Mouse (Mus musculus): ENCODE data around the gene Gm5622. TPM values are rescaled to one million over a fixed set of nuclear protein-coding genes. Genes with fewer than 3 reads are reported as not detected.

Gm5622 gene
- not detected for total RNA-seq (2023)

DNA sequence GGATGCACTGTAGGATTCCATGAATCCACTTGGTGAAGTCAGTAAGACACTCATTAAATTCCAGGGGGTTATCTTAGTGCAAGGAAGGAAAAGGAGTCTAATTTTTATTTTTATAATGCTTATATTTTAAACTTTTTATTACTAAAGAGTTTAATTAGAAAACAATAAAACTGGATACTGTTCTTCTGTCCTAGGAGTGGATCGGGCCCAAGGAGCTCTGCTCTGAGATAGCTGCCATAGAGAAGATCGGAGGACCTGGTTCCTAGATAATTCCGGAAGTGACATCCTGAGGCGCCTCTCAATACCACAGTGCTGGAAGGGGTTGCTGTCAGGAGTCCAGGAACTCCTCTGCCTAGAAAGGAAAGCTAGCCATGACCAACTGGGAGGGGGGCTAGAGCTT lies at the start of gene Gm5622:
Gene Gm5622 (plus strand): TSS at position 301 of the 400 bp plus-strand sequence.

DNA sequence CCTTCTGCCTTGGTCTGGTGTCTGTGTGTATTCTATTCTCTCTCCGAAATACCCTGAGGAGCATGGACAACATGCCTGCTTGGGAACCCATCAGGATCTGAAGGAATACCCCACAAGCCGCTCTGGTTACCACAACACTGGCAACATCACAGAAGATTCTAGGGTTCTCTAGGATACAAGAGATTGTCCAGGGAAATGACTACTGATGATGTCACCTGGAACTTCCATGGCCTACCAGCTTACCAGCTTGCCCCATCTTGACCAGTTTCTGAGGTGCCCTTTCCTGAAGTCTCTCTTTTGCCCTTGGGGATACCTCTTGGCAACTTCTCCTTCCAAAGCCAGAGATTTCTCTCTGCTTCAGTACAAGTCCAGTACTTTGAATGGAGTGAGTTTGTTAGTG lies 21.4 kb downstream of the Gm5622 start, which contains the start of gene Gm17175:
Gene Gm17175 (minus strand): TSS at position 101 of the 400 bp plus-strand sequence.

DNA sequence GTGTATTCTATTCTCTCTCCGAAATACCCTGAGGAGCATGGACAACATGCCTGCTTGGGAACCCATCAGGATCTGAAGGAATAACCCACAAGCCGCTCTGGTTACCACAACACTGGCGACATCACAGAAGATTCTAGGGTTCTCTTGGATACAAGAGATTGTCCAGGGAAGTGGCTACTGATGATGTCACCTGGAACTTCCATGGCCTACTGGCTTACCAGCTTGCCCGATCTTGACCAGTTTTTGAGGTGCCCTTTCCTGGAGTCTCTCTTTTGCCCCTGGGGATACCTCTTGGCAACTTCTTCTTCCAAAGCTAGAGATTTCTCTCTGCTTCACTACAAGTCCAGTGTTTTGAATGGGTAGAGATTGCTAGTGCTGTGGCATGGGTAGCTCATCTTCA lies 39.4 kb downstream of the Gm5622 start, which contains the start of gene Gm17174:
Gene Gm17174 (minus strand): TSS at position 101 of the 400 bp plus-strand sequence.

DNA sequence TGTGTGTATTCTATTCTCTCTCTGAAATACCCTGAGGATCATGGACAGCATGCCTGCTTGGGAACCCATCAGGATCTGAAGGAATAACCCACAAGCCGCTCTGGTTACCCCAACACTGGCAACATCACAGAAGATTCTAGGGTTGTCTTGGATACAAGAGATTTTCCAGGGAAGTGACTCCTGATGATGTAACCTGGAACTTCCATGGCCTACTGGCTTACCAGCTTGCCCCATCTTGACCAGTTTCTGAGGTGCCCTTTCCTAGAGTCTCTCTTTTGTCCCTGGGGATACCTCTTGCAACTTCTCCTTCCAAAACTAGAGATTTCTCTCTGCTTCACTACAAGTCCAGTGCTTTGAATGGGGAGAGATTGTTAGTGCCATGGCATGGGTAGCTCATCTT lies 58.6 kb downstream of the Gm5622 start, which contains the start of gene Gm17078:
Gene Gm17078 (minus strand): TSS at position 101 of the 400 bp plus-strand sequence.

DNA sequence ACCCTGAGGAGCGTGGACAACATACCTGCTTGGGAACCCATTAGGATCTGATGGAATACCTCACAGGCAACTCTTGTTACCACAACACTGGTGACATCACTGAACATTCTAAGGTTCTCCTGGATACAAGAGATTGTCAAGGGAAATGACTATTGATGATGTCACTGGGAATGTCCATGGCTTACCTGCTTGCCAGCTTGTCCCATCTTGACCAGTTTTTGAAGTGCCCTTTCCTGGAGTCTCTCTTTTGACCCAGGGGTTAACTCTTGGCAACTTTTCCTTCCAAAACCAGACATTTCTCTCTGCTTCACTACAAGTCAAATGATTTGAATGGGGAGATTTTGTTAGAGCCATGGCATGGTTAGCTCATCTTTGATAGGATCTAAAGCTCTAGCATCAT lies 83.0 kb downstream of the Gm5622 start, which contains the start of gene Gm4181:
Gene Gm4181 (minus strand): TSS at position 101 of the 400 bp plus-strand sequence.

DNA sequence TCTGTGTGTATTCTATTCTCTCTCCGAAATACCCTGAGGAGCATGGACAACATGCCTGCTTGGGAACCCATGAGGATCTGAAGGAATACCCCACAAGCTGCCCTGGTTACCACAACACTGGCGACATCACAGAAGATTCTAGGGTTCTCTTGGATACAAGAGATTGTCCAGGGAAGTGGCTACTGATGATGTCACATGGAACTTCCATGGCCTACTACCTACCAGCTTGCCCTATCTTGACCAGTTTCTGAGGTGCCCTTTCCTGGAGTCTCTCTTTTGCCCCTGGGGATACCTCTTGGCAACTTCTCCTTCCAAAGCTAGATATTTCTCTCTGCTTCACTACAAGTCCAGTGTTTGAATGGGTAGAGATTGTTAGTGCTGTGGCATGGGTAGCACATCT lies 142.8 kb downstream of the Gm5622 start, which contains the start of gene Gm17079:
Gene Gm17079 (minus strand): TSS at position 101 of the 400 bp plus-strand sequence.

Other genes with a start within 250 kb of the Gm5622 start
- gene Gm7247, start 191.0 kb upstream of the Gm5622 start, total RNA-seq (2023) = not detected
- not detected for gene Vmn2r88, start 142.0 kb upstream of the Gm5622 start, total RNA-seq (2023)
- gene Vmn2r89, start 100.9 kb upstream of the Gm5622 start, total RNA-seq (2023) = not detected
- not detected for gene Gm17175, start 21.3 kb downstream of the Gm5622 start, total RNA-seq (2023)
- gene Gm17174, start 39.3 kb downstream of the Gm5622 start, total RNA-seq (2023) = not detected
- not detected for gene Gm17078, start 58.5 kb downstream of the Gm5622 start, total RNA-seq (2023)
- gene Gm4181, start 82.9 kb downstream of the Gm5622 start, total RNA-seq (2023) = not detected
- gene Gm17079, start 142.7 kb downstream of the Gm5622 start, total RNA-seq (2023) = not detected
- not detected for gene Gm5800, start 164.4 kb downstream of the Gm5622 start, total RNA-seq (2023)
- not detected for gene Ang4, start 220.8 kb downstream of the Gm5622 start, total RNA-seq (2023)
- gene AY358078, start 247.3 kb downstream of the Gm5622 start, total RNA-seq (2023) = not detected

Data from T-cell, adult 66 days (primary cell).